Mouse (Mus musculus) layer of hippocampus, adult 18-20 months (tissue): ENCODE results near the gene Man1b1. TPM values are rescaled to one million over a fixed set of nuclear protein-coding genes. Genes with fewer than 3 reads are reported as not detected.
A peak's percentile ranks its signal among the peaks of the same experiment; 100 is the strongest.

Source experiments
- DNase-seq, 2 experiments: peaks; one replicate each; pipeline ENCODE4 v3.0.0; 2022; ENCODE audit warnings: low spot score in 2 of 2
- total RNA-seq, 2 experiments: library from RNA; stranded (reverse); gene quantifications; 2 replicates each; pipeline ENCODE4 v1.2.3; 2021

Gene Man1b1
- total RNA-seq, 2 experiments from 2014 or later: 59.6 to 62.4 TPM

DNA sequence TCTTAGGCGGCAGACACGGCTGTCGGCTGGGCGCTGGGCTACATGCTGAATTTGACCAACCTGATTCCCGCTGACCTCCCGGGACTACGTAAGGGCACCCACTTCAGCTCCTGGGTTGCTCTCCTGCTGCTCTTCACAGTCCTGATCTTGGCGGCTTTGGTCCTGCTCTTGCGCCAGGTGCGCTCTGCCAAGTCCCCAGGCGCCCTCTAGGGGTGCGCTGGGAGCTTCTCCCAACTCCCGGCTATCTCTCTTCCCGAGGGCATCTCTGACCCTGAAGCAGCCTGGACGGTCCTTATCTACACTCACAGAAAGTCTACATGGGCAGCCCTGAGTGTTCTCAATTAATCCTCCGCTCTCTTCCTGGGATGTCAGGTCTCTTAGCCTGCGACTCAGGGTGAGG is 68.6 kb downstream of the Man1b1 start:
- peak in 1 of 2 experiments; percentile 64 for DNase-seq

Other genes with a start within 250 kb of the Man1b1 start
- gene Noxa1, start 237.2 kb upstream of the Man1b1 start, total RNA-seq: not detected
- gene Nrarp, start 151.6 kb upstream of the Man1b1 start, total RNA-seq: 10 to 100 TPM; 19.5 to 21.0 TPM
- gene Tor4a, start 135.5 kb upstream of the Man1b1 start, total RNA-seq: 1 to 10 TPM; 1.9 to 2.3 TPM
- 10 to 100 TPM; 56.7 to 60.0 TPM for gene Nelfb, start 120.8 kb upstream of the Man1b1 start, total RNA-seq
- under 1 TPM; 0.18 to 0.25 TPM for gene Stpg3, start 117.7 kb upstream of the Man1b1 start, total RNA-seq
- under 1 TPM in 1 of 2 experiments, not detected in 1; 0.69 TPM for gene Fam166a, start 113.6 kb upstream of the Man1b1 start, total RNA-seq
- 100 to 1,000 TPM; 277 to 310 TPM for gene Tubb4b, start 107.6 kb upstream of the Man1b1 start, total RNA-seq
- gene Slc34a3, start 98.0 kb upstream of the Man1b1 start, total RNA-seq: not detected
- not detected for gene Rnf224, start 95.6 kb upstream of the Man1b1 start, total RNA-seq
- 100 to 1,000 TPM; 237 to 250 TPM for gene Rnf208, start 90.1 kb upstream of the Man1b1 start, total RNA-seq
- not detected for gene Cysrt1, start 89.9 kb upstream of the Man1b1 start, total RNA-seq
- gene AL732309.1, start 85.5 kb upstream of the Man1b1 start, total RNA-seq: 1 to 10 TPM; 3.8 to 3.9 TPM
- gene Tmem203, start 76.9 kb upstream of the Man1b1 start, total RNA-seq: 10 to 100 TPM; 35.7 to 38.8 TPM
- gene Tprn, start 69.7 kb upstream of the Man1b1 start, total RNA-seq: 10 to 100 TPM; 21.2 to 23.1 TPM
- 10 to 100 TPM; 62.5 to 66.2 TPM for gene Ssna1, start 59.9 kb upstream of the Man1b1 start, total RNA-seq
- gene Anapc2, start 59.9 kb upstream of the Man1b1 start, total RNA-seq: 10 to 100 TPM; 79.8 to 84.4 TPM
- gene Tmem210, start 44.2 kb upstream of the Man1b1 start, total RNA-seq: not detected
- not detected for gene Lrrc26, start 42.4 kb upstream of the Man1b1 start, total RNA-seq
- 100 to 1,000 TPM; 393 to 422 TPM for gene Grin1, start 13.2 kb upstream of the Man1b1 start, total RNA-seq
- 10 to 100 TPM; 35.4 to 36.7 TPM for gene Dpp7, start 24.0 kb downstream of the Man1b1 start, total RNA-seq
- 10 to 100 TPM; 15.6 to 19.1 TPM for gene Uap1l1, start 33.3 kb downstream of the Man1b1 start, total RNA-seq
- gene Sapcd2, start 40.0 kb downstream of the Man1b1 start, total RNA-seq: 1 to 10 TPM; 3.2 to 4.1 TPM
- gene Entpd2, start 63.5 kb downstream of the Man1b1 start, total RNA-seq: 10 to 100 TPM; 16.3 to 17.7 TPM
- 100 to 1,000 TPM; 426 to 435 TPM for gene Npdc1, start 67.0 kb downstream of the Man1b1 start, total RNA-seq
- under 1 TPM; 0.15 to 0.76 TPM for gene Fut7, start 90.9 kb downstream of the Man1b1 start, total RNA-seq
- 100 to 1,000 TPM; 173 to 176 TPM for gene Abca2, start 96.4 kb downstream of the Man1b1 start, total RNA-seq
- 1 to 10 TPM in 1 of 2 experiments, under 1 TPM in 1; 0.66 to 1.0 TPM for gene Clic3, start 124.5 kb downstream of the Man1b1 start, total RNA-seq
- 10 to 100 TPM; 56.7 to 61.3 TPM for gene Paxx, start 128.8 kb downstream of the Man1b1 start, total RNA-seq
- 100 to 1,000 TPM; 572 to 608 TPM for gene Ptgds, start 137.7 kb downstream of the Man1b1 start, total RNA-seq
- not detected for gene Lcn12, start 161.6 kb downstream of the Man1b1 start, total RNA-seq
- gene Fbxw5, start 168.4 kb downstream of the Man1b1 start, total RNA-seq: 100 to 1,000 TPM; 114 to 115 TPM
- gene C8g, start 169.4 kb downstream of the Man1b1 start, total RNA-seq: 1 to 10 TPM; 1.3 to 2.1 TPM
- 10 to 100 TPM; 10.9 to 12.0 TPM for gene Traf2, start 214.6 kb downstream of the Man1b1 start, total RNA-seq
- 100 to 1,000 TPM; 212 to 213 TPM for gene Edf1, start 225.5 kb downstream of the Man1b1 start, total RNA-seq
- gene Mamdc4, start 242.5 kb downstream of the Man1b1 start, total RNA-seq: 1 to 10 TPM; 2.1 to 4.0 TPM
- gene Phpt1, start 242.9 kb downstream of the Man1b1 start, total RNA-seq: 10 to 100 TPM; 63.0 to 66.2 TPM
- 100 to 1,000 TPM in 1 of 2 experiments, 10 to 100 TPM in 1; 98.6 to 102 TPM for gene Ajm1, start 249.4 kb downstream of the Man1b1 start, total RNA-seq